Mouse (Mus musculus) neural tube, embryonic 11.5 days (tissue): ENCODE data around the gene Pced1b. TPM values are rescaled to one million over a fixed set of nuclear protein-coding genes. Genes with fewer than 3 reads are reported as not detected.

Source experiments
- ATAC-seq: fragments of 200-750 bp; cut with Nextera tagmentation; 2 replicates; pipeline ENCODE4 v1.8.0; 2017; ENCODE audit warnings: moderate number of reproducible peaks, mild to moderate bottlenecking, moderate TSS enrichment, moderate library complexity; ENCODE audit not compliant: insufficient read depth, low FRiP score, low TSS enrichment
- DNase-seq: peaks from one replicate; pipeline ENCODE4 v3.0.0-alpha.2; 2015; ENCODE audit warnings: low spot score
- H3K27ac ChIP-seq: fragments of 300-500 bp; sonication (generic); 2 replicates; pipeline ENCODE4 v1.5.1; 2014; ENCODE audit warnings: low read depth, mild to moderate bottlenecking, low read length
- H3K27me3 ChIP-seq: fragments of 300-500 bp; sonication (generic); 2 replicates; pipeline ENCODE4 v1.6.1; 2014; ENCODE audit warnings: mild to moderate bottlenecking, low read length, mixed read lengths; ENCODE audit not compliant: control insufficient read depth, insufficient read depth
- H3K36me3 ChIP-seq: fragments of 300-500 bp; sonication (generic); 2 replicates; pipeline ENCODE4 v1.6.1; 2014; ENCODE audit warnings: mild to moderate bottlenecking, low read length, moderate library complexity, mixed read lengths; ENCODE audit not compliant: control insufficient read depth, insufficient read depth
- H3K4me1 ChIP-seq: fragments of 300-500 bp; sonication (generic); 2 replicates; pipeline ENCODE4 v1.6.1; 2014; ENCODE audit warnings: low read length, mixed read lengths; ENCODE audit not compliant: control insufficient read depth, insufficient read depth
- H3K4me2 ChIP-seq: fragments of 300-500 bp; sonication (generic); 2 replicates; pipeline ENCODE4 v1.6.1; 2014; ENCODE audit warnings: low read depth, mild to moderate bottlenecking, moderate library complexity
- H3K4me3 ChIP-seq: fragments of 300-500 bp; sonication (generic); 2 replicates; pipeline ENCODE4 v1.5.1; 2014; ENCODE audit warnings: low read depth, low read length
- H3K9ac ChIP-seq: fragments of 300-500 bp; sonication (generic); 2 replicates; pipeline ENCODE4 v1.6.1; 2014; ENCODE audit warnings: mild to moderate bottlenecking, low read length
- H3K9me3 ChIP-seq: fragments of 300-500 bp; sonication (generic); 2 replicates; pipeline ENCODE4 v1.6.1; 2016; ENCODE audit warnings: low read length; ENCODE audit not compliant: control insufficient read depth
- WGBS: fragments of 180-500 bp; shearing (Covaris S2); extraction: QIAGEN DNeasy Blood & Tissue Kit; methylation state at CpG from one replicate; pipeline ENCODE4 v1.1.7; 2014; 5-methylcytosine and 5-hydroxymethylcytosine counted together
- polyA plus RNA-seq: library from polyadenylated mRNA; unstranded; fragments of >200 nt; fragmentation: Nextera tagmentation; extraction: Ambion mirVana; gene quantifications from 2 replicates; pipeline ENCODE4 v1.2.1, GENCODE M21; 2014

Gene Pced1b
- polyA plus RNA-seq, 1 experiment from 2014 or later = 3.6 TPM

GRCm38 (mm10) chr15:97259968-97260597 lies 13.2 kb downstream of the Pced1b start:
- Histone ChIP-seq H3K9ac (no peak overlapping the region), H3K4me2 (no peak overlapping the region), H3K4me1 (no peaks in the 10 kb centered on the region), H3K4me3 (no peak overlapping the region), H3K9me3 (no peaks in the 10 kb centered on the region), H3K27me3 (no peaks in the 10 kb centered on the region), H3K36me3 (no peaks in the 10 kb centered on the region), H3K27ac (no peak overlapping the region)
- ATAC-seq = no peak
- DNase-seq = no peak
- WGBS = 80% methylated on average over 11 of the region's 11 CpGs

DNA sequence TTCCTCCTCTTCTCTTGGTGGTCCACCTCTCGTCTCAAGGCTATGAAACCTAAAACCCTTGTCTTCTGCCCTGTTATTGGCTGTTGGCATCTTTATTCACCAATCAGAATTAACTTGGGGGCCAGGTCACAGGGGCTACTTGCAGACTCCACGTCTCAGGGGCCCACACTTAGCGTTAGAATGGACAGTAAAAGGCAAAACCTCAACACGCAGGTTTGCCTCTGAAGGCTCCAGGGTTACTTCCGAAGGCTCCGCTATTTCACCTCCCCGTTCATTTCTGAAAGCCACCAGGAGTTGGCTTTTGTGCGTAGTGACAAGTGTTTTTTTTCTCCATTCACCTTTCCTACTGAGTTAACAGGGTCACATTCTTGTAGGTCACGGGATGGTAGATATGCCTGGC lies 15.3 kb downstream of the Pced1b start:
- Histone ChIP-seq H3K9me3 (no peaks in the 10 kb centered on the region), H3K27ac (no peak overlapping the region), H3K9ac (no peak overlapping the region), H3K4me3 (no peak overlapping the region), H3K4me2 (no peak overlapping the region), H3K4me1 (no peaks in the 10 kb centered on the region), H3K27me3 (no peaks in the 10 kb centered on the region), H3K36me3 (no peaks in the 10 kb centered on the region)
- no peak for DNase-seq
- ATAC-seq = no peak
- 75% methylated on average over 9 of the region's 9 CpGs for WGBS

GRCm38 (mm10) chr15:97266236-97266845 lies 19.4 kb downstream of the Pced1b start:
- no peak for ATAC-seq
- no peaks in the 10 kb centered on the region for H3K4me1 ChIP-seq
- no peak overlapping the region for H3K9ac ChIP-seq
- DNase-seq = no peak
- 85% methylated on average over 14 of the region's 14 CpGs for WGBS
- no peak overlapping the region for H3K27ac ChIP-seq
- no peak overlapping the region for H3K4me3 ChIP-seq
- no peaks in the 10 kb centered on the region for H3K27me3 ChIP-seq
- H3K9me3 ChIP-seq = no peaks in the 10 kb centered on the region
- no peak overlapping the region for H3K4me2 ChIP-seq
- H3K36me3 ChIP-seq = no peaks in the 10 kb centered on the region

GRCm38 (mm10) chr15:97267094-97267695 lies 20.3 kb downstream of the Pced1b start:
- ATAC-seq (no peak), DNase-seq (no peak)
- H3K27ac ChIP-seq = no peak overlapping the region
- no peak overlapping the region for H3K4me3 ChIP-seq
- H3K4me1 ChIP-seq = no peaks in the 10 kb centered on the region
- no peaks in the 10 kb centered on the region for H3K9me3 ChIP-seq
- no peak overlapping the region for H3K9ac ChIP-seq
- no peaks in the 10 kb centered on the region for H3K27me3 ChIP-seq
- H3K36me3 ChIP-seq = no peaks in the 10 kb centered on the region
- no peak overlapping the region for H3K4me2 ChIP-seq
- WGBS = 73% methylated on average over 8 of the region's 8 CpGs

GRCm38 (mm10) chr15:97271985-97272697 lies 25.2 kb downstream of the Pced1b start:
- H3K4me2 ChIP-seq = no peak overlapping the region
- no peaks in the 10 kb centered on the region for H3K36me3 ChIP-seq
- no peak overlapping the region for H3K4me3 ChIP-seq
- WGBS = 59% methylated on average over 7 of the region's 7 CpGs
- DNase-seq (no peak), ATAC-seq (no peak)
- H3K27me3 ChIP-seq = no peaks in the 10 kb centered on the region
- H3K9ac ChIP-seq = no peak overlapping the region
- no peak overlapping the region for H3K27ac ChIP-seq
- H3K4me1 ChIP-seq = no peaks in the 10 kb centered on the region
- H3K9me3 ChIP-seq = no peaks in the 10 kb centered on the region

DNA sequence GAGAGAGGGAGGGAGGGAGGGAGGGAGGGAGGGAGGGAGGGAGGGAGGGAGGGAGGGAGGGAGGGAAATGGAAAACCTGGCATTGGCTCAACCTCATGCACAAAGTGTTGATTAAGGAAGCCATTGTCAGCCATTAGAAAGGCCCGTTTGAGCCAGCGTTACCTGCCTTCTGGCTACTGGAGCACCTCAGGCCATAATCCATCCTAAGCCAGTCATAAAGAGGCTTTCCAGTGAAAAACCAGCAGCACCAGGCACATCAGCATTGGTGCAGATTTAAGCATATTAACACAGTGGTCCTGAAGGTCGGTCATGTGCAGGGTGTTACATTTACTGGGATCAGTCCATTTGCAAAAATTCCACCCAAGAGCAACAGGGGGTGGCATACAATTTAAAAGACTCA lies 25.9 kb downstream of the Pced1b start:
- H3K27me3 ChIP-seq = no peaks in the 10 kb centered on the region
- H3K4me2 ChIP-seq = no peak overlapping the region
- ATAC-seq = no peak

DNA sequence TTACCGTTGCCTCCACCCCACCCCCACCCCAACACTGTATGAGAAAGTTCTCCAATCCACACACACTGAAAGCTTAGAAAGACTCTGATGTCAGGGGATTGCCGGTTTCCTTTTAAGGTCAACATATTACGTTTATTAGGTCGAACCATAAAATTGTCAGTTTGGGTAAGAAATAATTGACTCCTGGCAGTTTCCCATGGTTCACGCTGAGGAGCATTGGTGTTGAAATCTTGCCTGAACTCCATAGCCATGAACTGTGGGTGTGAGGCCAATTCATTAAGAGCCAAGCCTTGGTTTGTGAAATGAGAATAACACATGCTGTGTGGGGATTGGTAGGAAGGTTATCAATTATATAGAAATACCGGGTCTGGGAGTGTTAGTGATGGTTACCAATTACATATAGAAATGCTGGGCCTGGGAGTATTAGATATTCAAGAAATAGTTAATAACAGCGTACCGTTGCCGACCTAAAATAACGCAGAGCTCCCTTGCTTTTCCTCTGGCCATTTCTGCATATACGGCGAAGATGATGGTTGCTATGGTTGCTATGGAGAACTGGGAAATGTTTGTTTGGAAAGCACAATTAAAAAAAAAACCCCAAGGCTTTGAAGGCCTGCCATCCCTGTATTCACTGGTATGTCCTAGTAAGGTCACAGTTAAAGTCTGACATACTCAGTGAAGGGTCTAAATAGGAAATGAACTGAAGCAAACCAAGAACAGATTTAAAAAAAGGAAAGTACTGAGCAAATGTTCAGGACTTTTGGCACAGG lies 28.9 kb downstream of the Pced1b start:
- no peak overlapping the region for H3K4me2 ChIP-seq
- H3K4me1 ChIP-seq = no peaks in the 10 kb centered on the region
- no peaks in the 10 kb centered on the region for H3K36me3 ChIP-seq
- no peaks in the 10 kb centered on the region for H3K27me3 ChIP-seq
- DNase-seq = no peak
- H3K4me3 ChIP-seq = no peak overlapping the region
- no peak for ATAC-seq
- H3K27ac ChIP-seq = no peak overlapping the region
- H3K9me3 ChIP-seq = no peaks in the 10 kb centered on the region
- H3K9ac ChIP-seq = no peak overlapping the region
- WGBS = 87% methylated on average over 12 of the region's 12 CpGs

More for the DNA sequence above, 25.9 kb downstream of the Pced1b start:
- Histone ChIP-seq H3K9ac (no peak overlapping the region), H3K9me3 (no peaks in the 10 kb centered on the region), H3K27ac (no peak overlapping the region), H3K4me3 (no peak overlapping the region), H3K4me1 (no peaks in the 10 kb centered on the region), H3K36me3 (no peaks in the 10 kb centered on the region)
- 84% methylated on average over 3 of the region's 3 CpGs for WGBS
- DNase-seq = no peak

DNA sequence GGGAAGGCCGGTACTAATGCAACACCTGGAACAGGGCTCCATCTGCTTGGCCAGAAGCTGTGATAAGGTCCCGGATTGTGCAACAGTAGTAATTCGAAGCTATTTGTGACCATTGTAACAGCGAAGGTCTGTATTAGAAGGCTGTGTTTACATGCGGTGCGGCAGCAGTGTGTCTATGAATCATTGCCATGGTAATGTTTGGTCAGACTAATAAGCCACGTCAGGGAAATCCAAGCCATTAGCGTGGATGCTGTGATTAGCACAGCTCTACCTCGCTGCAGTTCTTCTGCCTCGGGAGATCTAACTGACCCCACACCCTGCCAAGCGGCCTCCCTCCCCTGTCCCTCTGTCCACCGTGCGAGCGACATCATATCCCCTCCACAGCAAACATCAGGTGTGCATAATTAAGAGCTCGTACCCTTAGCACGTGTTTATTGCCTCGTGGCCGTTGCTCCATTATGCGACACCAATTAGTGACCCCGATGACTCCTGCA lies 29.8 kb downstream of the Pced1b start:
- no peaks in the 10 kb centered on the region for H3K27me3 ChIP-seq
- H3K4me3 ChIP-seq = no peak overlapping the region
- WGBS = 56% methylated on average over 20 of the region's 20 CpGs
- no peaks in the 10 kb centered on the region for H3K9me3 ChIP-seq
- no peak for DNase-seq
- H3K27ac ChIP-seq = no peak overlapping the region
- no peaks in the 10 kb centered on the region for H3K4me1 ChIP-seq
- ATAC-seq = no peak
- H3K4me2 ChIP-seq = no peak overlapping the region
- no peak overlapping the region for H3K9ac ChIP-seq
- H3K36me3 ChIP-seq = no peaks in the 10 kb centered on the region
